In the genomic region with DNA sequence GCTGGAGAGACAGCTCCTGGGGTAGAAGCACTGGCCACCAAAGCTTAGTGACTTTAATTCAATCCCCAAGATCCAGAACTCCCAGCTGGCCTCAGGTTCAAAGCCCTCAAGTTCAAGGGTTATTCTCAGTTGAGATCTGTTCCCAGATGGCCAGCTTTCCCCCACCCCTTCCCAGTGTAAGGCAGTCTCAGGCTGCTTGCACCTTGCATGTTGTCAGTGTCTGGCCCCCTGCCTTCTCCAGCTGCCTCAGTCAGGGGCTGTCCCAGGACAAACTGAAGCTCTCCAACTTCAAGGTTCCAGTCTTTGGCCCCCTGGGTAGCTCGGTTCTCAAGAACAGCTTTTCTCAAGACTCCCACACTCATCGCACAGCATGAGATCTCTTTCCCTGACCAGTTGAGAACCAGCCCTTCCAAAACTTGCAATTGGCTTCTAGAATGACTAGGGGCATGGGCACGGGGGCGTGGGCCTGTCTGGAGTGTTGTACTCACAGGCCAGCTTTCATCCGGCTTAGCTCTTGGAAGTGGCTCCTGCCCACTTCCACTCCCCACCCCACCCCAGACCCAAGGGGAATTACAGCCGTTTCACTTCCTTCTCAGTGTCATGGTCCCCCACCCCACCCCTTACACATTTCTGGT, we compare ENCODE assay signal across 14 mouse cellular contexts. TPM values are rescaled to one million over a fixed set of nuclear protein-coding genes. Genes with fewer than 3 reads are reported as not detected.
DNase-seq lines count a peak whose midpoint lies in the region; ATAC-seq and TF ChIP-seq lines count a peak whose summit lies in the region.
"Had no signal": no experiment of that assay in that cellular context is flagged by ENCODE, and none has a peak within 500 bp of the region (broad histone marks: within the 10 kb centered on the region; RNA-seq: fewer than 3 reads in every experiment).

No protein-coding gene starts in this region.

- no peaks in the 10 kb centered on the region for H3K9me3 ChIP-seq in liver, postnatal 0 days (ENCODE audit: low read length)
- H3K9me3 ChIP-seq in liver, embryonic 11.5 days (ENCODE audit: control insufficient read depth, low read length), result no peaks in the 10 kb centered on the region
- H3K9me3 ChIP-seq in forebrain, embryonic 10.5 days, result no peaks in the 10 kb centered on the region
- H3K9me3 ChIP-seq: embryonic facial prominence, embryonic 10.5 days; heart, embryonic 15.5 days; liver, embryonic 13.5 days had no signal

- WGBS in liver, postnatal 0 days (ENCODE audit: insufficient replicate concordance), result 42% methylated on average over 6 of the region's 6 CpGs
- 56% methylated on average over 6 of the region's 6 CpGs for WGBS in liver, embryonic 11.5 days
- 80% methylated on average over 6 of the region's 6 CpGs for WGBS in forebrain, embryonic 10.5 days

- TF ChIP-seq CTCF in liver, postnatal 0 days (IDR thresholded peaks at IDR 0.05; ENCODE audit: low read depth), result no peak

- no peak overlapping the region for H3K4me3 ChIP-seq in liver, postnatal 0 days (ENCODE audit: low read depth, low read length)
- no peak overlapping the region for H3K4me3 ChIP-seq in liver, embryonic 11.5 days (ENCODE audit: low read depth, low read length)
- H3K4me3 ChIP-seq in forebrain, embryonic 10.5 days, result no peak overlapping the region
- H3K4me3 ChIP-seq: embryonic facial prominence, embryonic 10.5 days; heart, embryonic 15.5 days; liver, embryonic 13.5 days had no signal

- intact Hi-C loops in gastrocnemius, postnatal 14 days (cut with DNase I; ENCODE audit: low total_unique reads), result no loop called here

- no peak overlapping the region for H3K27ac ChIP-seq in liver, postnatal 0 days (ENCODE audit: low read depth)
- no peak overlapping the region for H3K27ac ChIP-seq in liver, embryonic 11.5 days (ENCODE audit: low read depth, low read length)
- no peak overlapping the region for H3K27ac ChIP-seq in forebrain, embryonic 10.5 days
- H3K27ac ChIP-seq: embryonic facial prominence, embryonic 10.5 days; heart, embryonic 15.5 days; liver, embryonic 13.5 days had no signal

- ATAC-seq in liver, postnatal 0 days, result no peak
- no peak for ATAC-seq in liver, embryonic 11.5 days (replicated peaks; ENCODE audit: low FRiP score)
- peak; percentile 67 for ATAC-seq in monocyte, adult 5-6 weeks (replicated peaks; ENCODE audit: insufficient number of reproducible peaks, low FRiP score, low TSS enrichment, poor library complexity, severe bottlenecking)

- H3K9ac ChIP-seq in liver, postnatal 0 days (replicated peaks), result no peak overlapping the region
- no peak overlapping the region for H3K9ac ChIP-seq in liver, embryonic 11.5 days (ENCODE audit: low read depth, low read length)
- H3K9ac ChIP-seq: heart, embryonic 15.5 days; liver, embryonic 13.5 days had no signal

- H3K36me3 ChIP-seq in liver, postnatal 0 days (replicated peaks; ENCODE audit: insufficient read depth, low read length), result peaks cover 12% of the 10 kb centered on the region
- peaks cover 3% of the 10 kb centered on the region; the same call in 1 of the 2 replicates for H3K36me3 ChIP-seq in liver, embryonic 11.5 days (ENCODE audit: control insufficient read depth, insufficient read depth, low read length)
- peaks cover 9% of the 10 kb centered on the region for H3K36me3 ChIP-seq in forebrain, embryonic 10.5 days (replicated peaks)

- DNase-seq in gastrocnemius, postnatal 14 days, result peak; percentile 60
- DNase-seq in gastrocnemius, adult 18-20 months (ENCODE audit: low spot score), result no peak
- DNase-seq in liver, postnatal 0 days, result peak; percentile 37
- no peak for DNase-seq in liver, embryonic 11.5 days (ENCODE audit: low spot score)
- DNase-seq in ZHBTc4 (ENCODE audit: low read depth, low spot score), result peak; percentile 76
- no peak for DNase-seq in forebrain, embryonic 10.5 days (ENCODE audit: extremely low spot score, low spot score)
- no peak for DNase-seq in layer of hippocampus, adult 11-12 months (ENCODE audit: low spot score)
- DNase-seq: cerebellum, adult 9-10 months; liver, embryonic 13.5 days; right cerebral cortex, postnatal 25 days had no signal

- no peak overlapping the region for H3K4me2 ChIP-seq in liver, postnatal 0 days (ENCODE audit: low read depth, low read length)
- no peak overlapping the region for H3K4me2 ChIP-seq in liver, embryonic 11.5 days
- H3K4me2 ChIP-seq: heart, embryonic 15.5 days; liver, embryonic 13.5 days had no signal

- peaks cover 6% of the 10 kb centered on the region for H3K4me1 ChIP-seq in liver, postnatal 0 days (ENCODE audit: insufficient read depth)
- 0 out of 2 replicates have a peak, but pooled peaks cover 2% of the 10 kb centered on the region for H3K4me1 ChIP-seq in liver, embryonic 11.5 days (replicated peaks; ENCODE audit: control insufficient read depth, insufficient read depth, low read length)
- H3K4me1 ChIP-seq in forebrain, embryonic 10.5 days, result peaks cover 13% of the 10 kb centered on the region
- H3K4me1 ChIP-seq: heart, embryonic 15.5 days had no signal

- no peaks in the 10 kb centered on the region for H3K27me3 ChIP-seq in liver, postnatal 0 days (ENCODE audit: insufficient read depth, low read length)
- H3K27me3 ChIP-seq in liver, embryonic 11.5 days (replicated peaks; ENCODE audit: control insufficient read depth, insufficient read depth, low read length), result no peaks in the 10 kb centered on the region
- no peaks in the 10 kb centered on the region for H3K27me3 ChIP-seq in forebrain, embryonic 10.5 days (ENCODE audit: poor library complexity, severe bottlenecking)
- H3K27me3 ChIP-seq: heart, embryonic 15.5 days; liver, embryonic 13.5 days had no signal

- TF ChIP-seq EP300 in liver, postnatal 0 days (IDR thresholded peaks at IDR 0.05; ENCODE audit: low read depth), result no peak

RNA-seq across cellular contexts. Expression of a gene that starts 20.5 kb away (rescaled TPM):
- total RNA-seq in gastrocnemius, postnatal 14 days (2021), result 10 to 100 TPM in 1 of 2 experiments, 1 to 10 TPM in 1; 7.0 to 10.1 TPM
- 10 to 100 TPM in 1 of 2 experiments, 1 to 10 TPM in 1; 8.4 to 17.8 TPM for total RNA-seq in gastrocnemius, adult 18-20 months (2021)
- 7.1 and 8.6 TPM in 2 replicates for polyA plus RNA-seq in liver, postnatal 0 days (2015; fragmentation: Nextera tagmentation; extraction: Ambion mirVana)
- polyA plus RNA-seq in liver, embryonic 11.5 days (2014; fragmentation: Nextera tagmentation; extraction: Ambion mirVana), result 5.4 and 6.2 TPM in 2 replicates
- total RNA-seq in monocyte, adult 5-6 weeks (2017), result 16.8 to 20.9 TPM (median 20.6 TPM) in 3 replicates
- polyA plus RNA-seq in forebrain, embryonic 10.5 days (2016; fragmentation: Nextera tagmentation; extraction: Ambion mirVana), result 2.0 and 2.7 TPM in 2 replicates

RNA-seq across cellular contexts. Expression of a gene that starts 34.7 kb away (rescaled TPM):
- total RNA-seq in gastrocnemius, postnatal 14 days (2021), result under 1 TPM; 0.13 to 0.14 TPM
- not detected for total RNA-seq in gastrocnemius, adult 18-20 months (2021)
- polyA plus RNA-seq in liver, postnatal 0 days (2015; fragmentation: Nextera tagmentation; extraction: Ambion mirVana), result not detected in 2 replicates
- polyA plus RNA-seq in liver, embryonic 11.5 days (2014; fragmentation: Nextera tagmentation; extraction: Ambion mirVana), result not detected in 2 replicates
- not detected in 3 replicates for total RNA-seq in monocyte, adult 5-6 weeks (2017)
- polyA plus RNA-seq in forebrain, embryonic 10.5 days (2016; fragmentation: Nextera tagmentation; extraction: Ambion mirVana), result not detected in 2 replicates
- polyA plus RNA-seq: embryonic facial prominence, embryonic 10.5 days; large intestine, adult 2 months; liver, embryonic 13.5 days had no signal

Comparison
In these comparisons a context has a peak if more than half of its experiments do, and no peak if none do; other contexts are left out.
1. DNase-seq: peak in gastrocnemius, postnatal 14 days (single experiment), liver, postnatal 0 days (single experiment) and ZHBTc4 (single experiment); none in gastrocnemius, adult 18-20 months (single experiment), liver, embryonic 11.5 days (single experiment), forebrain, embryonic 10.5 days (single experiment) and layer of hippocampus, adult 11-12 months (single experiment).